ENCODE assay signal across 20 mouse cellular contexts in genomic region chr6:31140593-31140992, GRCm38 (mm10).
DNase-seq lines count a peak whose midpoint lies in the region; ATAC-seq and TF ChIP-seq lines count a peak whose summit lies in the region.
"Had no signal": no experiment of that assay in that cellular context is flagged by ENCODE, and none has a peak within 500 bp of the region (broad histone marks: within the 10 kb centered on the region; RNA-seq: fewer than 3 reads in every experiment).

No protein-coding gene starts in this region.

- 0 out of 2 replicates have a peak, but pooled peaks cover 2% of the 10 kb centered on the region for H3K36me3 ChIP-seq in heart, adult 2 months (ENCODE audit: control insufficient read depth, insufficient read depth, low read length)
- H3K36me3 ChIP-seq in liver, adult 2 months (ENCODE audit: control insufficient read depth, insufficient read depth, low read length): peaks cover 17% of the 10 kb centered on the region
- H3K36me3 ChIP-seq in liver, postnatal 0 days (replicated peaks; ENCODE audit: insufficient read depth, low read length): no peaks in the 10 kb centered on the region
- H3K36me3 ChIP-seq: embryonic facial prominence, embryonic 10.5 days; embryonic facial prominence, embryonic 12.5 days; forebrain, embryonic 15.5 days had no signal

- WGBS in heart, adult 2 months: 66% methylated on average over 5 of the region's 5 CpGs
- WGBS in liver, adult 2 months: 78% methylated on average over 5 of the region's 5 CpGs
- 69% methylated on average over 5 of the region's 5 CpGs for WGBS in liver, postnatal 0 days (ENCODE audit: insufficient replicate concordance)

- peaks cover 18% of the 10 kb centered on the region for H3K4me1 ChIP-seq in heart, adult 2 months (ENCODE audit: control insufficient read depth, insufficient read depth, low read length)
- H3K4me1 ChIP-seq in liver, adult 2 months (ENCODE audit: control insufficient read depth, insufficient read depth, low read length): peaks cover 51% of the 10 kb centered on the region
- no peaks in the 10 kb centered on the region for H3K4me1 ChIP-seq in liver, postnatal 0 days (ENCODE audit: insufficient read depth)
- H3K4me1 ChIP-seq: embryonic facial prominence, embryonic 10.5 days; forebrain, embryonic 15.5 days had no signal

- H3K4me2 ChIP-seq in liver, postnatal 0 days (ENCODE audit: low read depth, low read length): no peak overlapping the region
- H3K4me2 ChIP-seq: embryonic facial prominence, embryonic 12.5 days; forebrain, embryonic 13.5 days; forebrain, embryonic 15.5 days had no signal

- H3K4me3 ChIP-seq in heart, adult 2 months: no peak overlapping the region
- no peak overlapping the region for H3K4me3 ChIP-seq in layer of hippocampus, adult 2 months
- no peak overlapping the region for H3K4me3 ChIP-seq in liver, adult 2 months (ENCODE audit: insufficient read depth, low read depth, low read length)
- H3K4me3 ChIP-seq in liver, postnatal 0 days (ENCODE audit: low read depth, low read length): no peak overlapping the region
- H3K4me3 ChIP-seq: embryonic facial prominence, embryonic 10.5 days; embryonic facial prominence, embryonic 12.5 days; forebrain, embryonic 13.5 days; forebrain, embryonic 15.5 days had no signal

- TF ChIP-seq POLR2A in heart, adult 2 months (IDR thresholded peaks at IDR 0.05; ENCODE audit: insufficient read depth, low read depth, low read length): no peak
- no peak for TF ChIP-seq POLR2A in liver, adult 2 months (IDR thresholded peaks at IDR 0.05; ENCODE audit: extremely low read depth, insufficient read depth, low read length)

- H3K79me2 ChIP-seq in heart, adult 2 months (replicated peaks; ENCODE audit: control insufficient read depth, insufficient read depth, low read length): peaks cover 6% of the 10 kb centered on the region
- H3K79me2 ChIP-seq in liver, adult 2 months (ENCODE audit: control insufficient read depth, insufficient read depth, low read length): peaks cover 27% of the 10 kb centered on the region

- TF ChIP-seq CTCF in heart, adult 2 months (IDR thresholded peaks at IDR 0.05): no peak
- TF ChIP-seq CTCF in layer of hippocampus, adult 2 months (conservative IDR thresholded peaks at IDR 0.05): no peak
- no peak for TF ChIP-seq CTCF in liver, adult 2 months (IDR thresholded peaks at IDR 0.05; ENCODE audit: low read depth, low read length)
- no peak for TF ChIP-seq CTCF in liver, postnatal 0 days (IDR thresholded peaks at IDR 0.05; ENCODE audit: low read depth)

- H3K9me3 ChIP-seq in liver, postnatal 0 days (ENCODE audit: low read length): no peaks in the 10 kb centered on the region
- H3K9me3 ChIP-seq: embryonic facial prominence, embryonic 10.5 days; embryonic facial prominence, embryonic 12.5 days; forebrain, embryonic 13.5 days; forebrain, embryonic 15.5 days had no signal

- TF ChIP-seq EP300 in heart, adult 2 months (IDR thresholded peaks at IDR 0.05; ENCODE audit: insufficient read depth, low read depth, low read length): no peak
- TF ChIP-seq EP300 in liver, postnatal 0 days (IDR thresholded peaks at IDR 0.05; ENCODE audit: low read depth): no peak

- DNase-seq in heart, adult 2 months: no peak
- DNase-seq in heart, postnatal 4 days: no peak
- no peak for DNase-seq in layer of hippocampus, adult 2 months (ENCODE audit: low spot score in 2 of 2)
- no peak for DNase-seq in layer of hippocampus, postnatal 36 days
- DNase-seq in liver, adult 2 months (ENCODE audit: extremely low read depth, low read depth, low spot score): no peak
- DNase-seq in liver, postnatal 0 days: no peak
- peak; percentile 64 for DNase-seq in MN1 (ENCODE audit: low spot score)
- no peak for DNase-seq in spleen, adult 12 weeks (ENCODE audit: low spot score)
- DNase-seq: adrenal gland, adult 8-10 months; adrenal gland, postnatal 14 days; adrenal gland, postnatal 36 days; cerebellum, adult 11-12 months; cerebellum, adult 2 months; cerebellum, adult 9-10 months had no signal

- H3K9ac ChIP-seq in heart, adult 2 months (ENCODE audit: low read depth, low read length): no peak overlapping the region
- no peak overlapping the region for H3K9ac ChIP-seq in liver, adult 2 months (ENCODE audit: low read depth, low read length)
- H3K9ac ChIP-seq in liver, postnatal 0 days (replicated peaks): no peak overlapping the region
- H3K9ac ChIP-seq: embryonic facial prominence, embryonic 12.5 days; forebrain, embryonic 13.5 days; forebrain, embryonic 15.5 days had no signal

- H3K27me3 ChIP-seq in heart, adult 2 months (ENCODE audit: control insufficient read depth, insufficient read depth, low read length): no peaks in the 10 kb centered on the region
- no peaks in the 10 kb centered on the region for H3K27me3 ChIP-seq in liver, adult 2 months (ENCODE audit: control insufficient read depth, insufficient read depth, low read length)
- H3K27me3 ChIP-seq in liver, postnatal 0 days (ENCODE audit: insufficient read depth, low read length): no peaks in the 10 kb centered on the region
- H3K27me3 ChIP-seq: embryonic facial prominence, embryonic 12.5 days; forebrain, embryonic 13.5 days; forebrain, embryonic 15.5 days; Patski had no signal

- ATAC-seq in liver, postnatal 0 days: no peak
- ATAC-seq: activated CD4-positive, CD25-positive, alpha-beta regulatory T cell, adult 4 months; forebrain, embryonic 13.5 days; forebrain, embryonic 15.5 days; Patski had no signal

- intact Hi-C loops in heart, adult 2 months (cut with DNase I): no loop called here

- H3K27ac ChIP-seq in heart, adult 2 months: peak overlapping the region; percentile 41; the same call in 1 of the 2 replicates
- H3K27ac ChIP-seq in layer of hippocampus, adult 2 months: peak overlapping the region; percentile 82
- peak overlapping the region; percentile 45; the same call in 1 of the 2 replicates for H3K27ac ChIP-seq in liver, adult 2 months (replicated peaks; ENCODE audit: insufficient read depth, low read depth, low read length)
- no peak overlapping the region for H3K27ac ChIP-seq in liver, postnatal 0 days (ENCODE audit: low read depth)
- H3K27ac ChIP-seq: embryonic facial prominence, embryonic 10.5 days; embryonic facial prominence, embryonic 12.5 days; forebrain, embryonic 13.5 days; forebrain, embryonic 15.5 days had no signal
